Mouse (Mus musculus): ENCODE measurements around the gene Morf4l1.
"Not testable (repeated sequence)": the region's sequence is repeated elsewhere in the genome, so short reads cannot be mapped to it uniquely, and the experiment has no call there.

DNA sequence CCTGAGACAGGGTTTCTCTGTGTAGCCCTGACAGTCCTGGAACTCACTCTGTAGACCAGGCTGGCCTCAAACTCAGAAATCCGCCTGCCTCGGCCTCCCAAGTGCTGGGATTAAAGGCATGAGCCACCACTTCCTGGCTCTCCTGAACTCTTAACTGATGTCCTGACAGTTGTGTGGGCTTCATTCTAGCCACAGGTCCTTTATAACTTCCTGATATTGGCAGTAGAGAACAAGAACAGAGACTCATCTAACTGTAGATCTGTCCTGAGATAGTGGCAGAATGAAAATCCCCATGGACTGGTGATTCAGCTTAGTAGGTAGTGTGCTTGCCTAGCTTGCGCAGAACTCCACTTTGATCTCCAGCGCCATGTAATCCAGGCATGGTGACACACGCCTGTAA lies 53.6 kb downstream of the Morf4l1 start:
- not testable (repeated sequence) for TF ChIP-seq CTCF (conservative IDR thresholded peaks at IDR 0.05; ENCODE audit: low read length); NANOG (IDR thresholded peaks at IDR 0.05; ENCODE audit: borderline replicate concordance, low read length); POU5F1 (IDR thresholded peaks at IDR 0.05; ENCODE audit: borderline replicate concordance, low read length)
